Mouse (Mus musculus): ENCODE measurements around the gene Borcs7.

DNA sequence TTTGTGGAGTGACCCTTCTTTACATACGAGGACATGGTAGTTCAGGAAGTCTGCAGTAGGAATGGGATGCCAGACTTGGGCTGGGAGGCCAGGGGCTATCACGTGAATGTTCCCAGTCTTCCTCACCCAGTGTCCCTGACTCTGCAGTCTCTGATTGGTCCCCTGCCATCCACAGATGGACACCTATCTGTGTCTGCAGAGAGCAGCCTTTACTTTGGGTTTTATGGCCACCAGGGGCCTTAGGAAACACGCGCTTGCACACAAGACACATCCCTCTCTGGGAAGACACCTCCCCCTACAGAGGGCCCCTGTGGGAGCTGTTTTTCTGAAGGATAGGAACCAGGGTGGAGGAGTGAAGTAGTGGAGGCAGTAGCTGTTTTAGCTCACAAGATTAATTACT is 28.2 kb upstream of the Borcs7 start:
- no peak for TF ChIP-seq REST (IDR thresholded peaks at IDR 0.05; ENCODE audit: insufficient read depth, insufficient read length)
- TF ChIP-seq USF1 (IDR thresholded peaks at IDR 0.05; ENCODE audit: low read depth): no peak
- TF ChIP-seq POLR2A (IDR thresholded peaks at IDR 0.05; ENCODE audit: insufficient read length, low read depth): no peak
- TF ChIP-seq E2F4 (IDR thresholded peaks at IDR 0.05; ENCODE audit: insufficient read depth): no peak
- TF ChIP-seq MAX (IDR thresholded peaks at IDR 0.05; ENCODE audit: low read depth): no peak
- TF ChIP-seq TCF12 (IDR thresholded peaks at IDR 0.05; ENCODE audit: insufficient read depth, poor library complexity, severe bottlenecking): no peak
- TF ChIP-seq TCF3 (IDR thresholded peaks at IDR 0.05; ENCODE audit: insufficient read length, low read depth): no peak
- TF ChIP-seq POLR2AphosphoS2 (IDR thresholded peaks at IDR 0.05; ENCODE audit: insufficient read length, low read depth): no peak
- no peak for TF ChIP-seq MYOD1 (IDR thresholded peaks at IDR 0.05; ENCODE audit: control insufficient read depth in 1 of 3, insufficient read length in 2 of 3, low read depth in 2 of 3)
- no peak for TF ChIP-seq CEBPB (IDR thresholded peaks at IDR 0.05; ENCODE audit: insufficient read depth, poor library complexity, severe bottlenecking)

All from myocyte (in vitro differentiated cells).